Mouse (Mus musculus) forebrain, postnatal 0 days (tissue): ENCODE results near the gene Saa4. TPM values are rescaled to one million over a fixed set of nuclear protein-coding genes. Genes with fewer than 3 reads are reported as not detected.
"Not testable (repeated sequence)": the region's sequence is repeated elsewhere in the genome, so short reads cannot be mapped to it uniquely, and the experiment has no call there.

ENCODE experiments used
- ATAC-seq: fragments of 200-750 bp; cut with Nextera tagmentation; 2 replicates; pipeline ENCODE4 v1.8.0; 2017; ENCODE audit warnings: mild to moderate bottlenecking, moderate library complexity
- DNase-seq: peaks from one replicate; pipeline ENCODE4 v3.0.0-alpha.2; 2015
- H3K27ac ChIP-seq: fragments of 300-500 bp; sonication (generic); 2 replicates; pipeline ENCODE4 v1.5.1; 2014; ENCODE audit warnings: low read depth, mild to moderate bottlenecking, antibody characterized with exemption, low read length, moderate library complexity, mixed read lengths
- H3K27me3 ChIP-seq: fragments of 300-500 bp; sonication (generic); 2 replicates; pipeline ENCODE4 v1.6.1; 2014; ENCODE audit warnings: mild to moderate bottlenecking, low read length, mixed read lengths; ENCODE audit not compliant: insufficient read depth
- H3K36me3 ChIP-seq: fragments of 300-500 bp; sonication (generic); 2 replicates; pipeline ENCODE4 v1.6.1; 2014; ENCODE audit warnings: mild to moderate bottlenecking, moderate library complexity; ENCODE audit not compliant: insufficient read depth
- H3K4me1 ChIP-seq: fragments of 300-500 bp; sonication (generic); 2 replicates; pipeline ENCODE4 v1.6.1; 2014; ENCODE audit warnings: antibody characterized with exemption; ENCODE audit not compliant: insufficient read depth
- H3K4me2 ChIP-seq: fragments of 300-500 bp; sonication (generic); 2 replicates; pipeline ENCODE4 v1.6.1; 2014; ENCODE audit warnings: low read depth, mild to moderate bottlenecking, moderate library complexity
- H3K4me3 ChIP-seq: fragments of 300-500 bp; sonication (generic); 2 replicates; pipeline ENCODE4 v1.5.1; 2014; ENCODE audit warnings: low read depth, low read length, mixed read lengths
- H3K9ac ChIP-seq: fragments of 300-500 bp; sonication (generic); 2 replicates; pipeline ENCODE4 v1.6.1; 2014; ENCODE audit warnings: mild to moderate bottlenecking
- H3K9me3 ChIP-seq: fragments of 300-500 bp; sonication (generic); 2 replicates; pipeline ENCODE4 v1.6.1; 2016; ENCODE audit warnings: low read length
- CTCF ChIP-seq: sonication (generic); IDR thresholded peaks from 2 replicates; pipeline ENCODE4 v1.5.1; 2016; ENCODE audit warnings: antibody characterized with exemption, control low read depth, low read depth
- WGBS: fragments of 180-500 bp; shearing (Covaris S2); extraction: QIAGEN DNeasy Blood & Tissue Kit; methylation state at CpG from one replicate; pipeline ENCODE4 v1.1.7; 2014; 5-methylcytosine and 5-hydroxymethylcytosine counted together
- polyA plus RNA-seq: library from polyadenylated mRNA; unstranded; fragments of >200 nt; fragmentation: Nextera tagmentation; extraction: Ambion mirVana; gene quantifications from 2 replicates; pipeline ENCODE4 v1.2.1, GENCODE M21; 2015
- total RNA-seq: library from RNA; depleted of rRNA; stranded (reverse); fragments of >200 nt; gene quantifications from 2 replicates; pipeline ENCODE4 v1.2.3, GENCODE M21; 2014

Gene Saa4
- total and polyA plus RNA-seq, 2 experiments from 2014 or later, result not detected

GRCm38 (mm10) chr7:46751490-46751889 lies 19.1 kb upstream of the Saa4 start, which contains the start of gene Saa2:
Saa2 (plus strand) TSS chr7:46751790.
- DNase-seq, result no peak
- H3K36me3 ChIP-seq, result no peaks in the 10 kb centered on the region

GRCm38 (mm10) chr7:46748459-46748858 lies 16.1 kb upstream of the Saa4 start:
- H3K36me3 ChIP-seq, result no peaks in the 10 kb centered on the region
- H3K9ac ChIP-seq, result no peak overlapping the region
- H3K4me3 ChIP-seq, result no peak overlapping the region
- ATAC-seq (no peak), DNase-seq (no peak)
- no peaks in the 10 kb centered on the region for H3K9me3 ChIP-seq
- H3K4me2 ChIP-seq, result no peak overlapping the region
- no peaks in the 10 kb centered on the region for H3K27me3 ChIP-seq
- 31% methylated on average over 3 of the region's 3 CpGs for WGBS
- no peak overlapping the region for H3K27ac ChIP-seq
- H3K4me1 ChIP-seq, result no peaks in the 10 kb centered on the region
- TF ChIP-seq CTCF, result no peak

More at GRCm38 (mm10) chr7:46751490-46751889, 19.1 kb upstream of the Saa4 start, which contains the start of gene Saa2:
- H3K4me2 ChIP-seq, result no peak within 1 kb of the TSS
- 76% methylated on average over 3 of the region's 3 CpGs for WGBS
- no peak for TF ChIP-seq CTCF
- H3K9me3 ChIP-seq, result no peaks in the 10 kb centered on the region
- H3K4me3 ChIP-seq, result no peak within 1 kb of the TSS
- H3K9ac ChIP-seq, result no peak within 1 kb of the TSS
- no peaks in the 10 kb centered on the region for H3K4me1 ChIP-seq
- H3K27ac ChIP-seq, result no peak within 1 kb of the TSS
- no peak for ATAC-seq
- no peaks in the 10 kb centered on the region for H3K27me3 ChIP-seq

DNA sequence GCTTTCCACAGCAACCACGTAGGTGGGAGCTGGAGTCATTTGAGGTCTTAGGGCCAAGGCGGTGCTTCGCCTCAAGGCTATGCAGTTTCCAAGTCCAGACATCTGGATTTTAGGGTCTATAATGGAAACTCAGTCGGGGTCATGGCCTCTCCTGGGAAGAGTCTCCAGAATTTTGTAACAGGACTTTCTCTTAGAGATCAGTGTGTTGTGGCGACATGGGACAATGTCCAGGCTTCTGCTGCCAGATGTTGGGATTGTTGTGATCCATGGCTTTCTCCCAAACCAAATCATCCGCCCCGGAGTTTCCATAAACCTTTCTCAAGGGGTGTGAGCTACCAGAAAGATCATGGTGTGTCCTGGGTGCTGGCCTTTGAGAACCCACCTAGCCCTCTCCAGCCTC lies 14.0 kb upstream of the Saa4 start:
- no peak for ATAC-seq
- TF ChIP-seq CTCF, result no peak
- Histone ChIP-seq H3K4me1 (no peaks in the 10 kb centered on the region), H3K27ac (no peak overlapping the region), H3K4me2 (no peak overlapping the region), H3K4me3 (no peak overlapping the region), H3K27me3 (no peaks in the 10 kb centered on the region), H3K9me3 (no peaks in the 10 kb centered on the region), H3K36me3 (no peaks in the 10 kb centered on the region), H3K9ac (no peak overlapping the region)
- WGBS, result 90% methylated on average over 7 of the region's 7 CpGs
- DNase-seq, result no peak

GRCm38 (mm10) chr7:46745816-46746215 lies 13.4 kb upstream of the Saa4 start:
- no peak overlapping the region for H3K4me3 ChIP-seq
- H3K9ac ChIP-seq, result no peak overlapping the region
- H3K27ac ChIP-seq, result no peak overlapping the region
- WGBS, result 78% methylated on average over 3 of the region's 3 CpGs
- no peak for DNase-seq
- H3K27me3 ChIP-seq, result no peaks in the 10 kb centered on the region
- ATAC-seq, result no peak
- no peaks in the 10 kb centered on the region for H3K4me1 ChIP-seq
- no peaks in the 10 kb centered on the region for H3K36me3 ChIP-seq
- H3K9me3 ChIP-seq, result no peaks in the 10 kb centered on the region
- no peak overlapping the region for H3K4me2 ChIP-seq
- TF ChIP-seq CTCF, result no peak

- H3K9ac ChIP-seq, H3K4me1 ChIP-seq, H3K4me3 ChIP-seq, H3K27ac ChIP-seq, ATAC-seq, DNase-seq, H3K36me3 ChIP-seq, H3K27me3 ChIP-seq, H3K9me3 ChIP-seq, H3K4me2 ChIP-seq: not testable (repeated sequence)
- 71% methylated on average over 3 of the region's 3 CpGs for WGBS
Observed at GRCm38 (mm10) chr7:46742880-46743279, 10.5 kb upstream of the Saa4 start, which contains the start of gene Saa1. Saa1 (minus strand) TSS chr7:46742980.

DNA sequence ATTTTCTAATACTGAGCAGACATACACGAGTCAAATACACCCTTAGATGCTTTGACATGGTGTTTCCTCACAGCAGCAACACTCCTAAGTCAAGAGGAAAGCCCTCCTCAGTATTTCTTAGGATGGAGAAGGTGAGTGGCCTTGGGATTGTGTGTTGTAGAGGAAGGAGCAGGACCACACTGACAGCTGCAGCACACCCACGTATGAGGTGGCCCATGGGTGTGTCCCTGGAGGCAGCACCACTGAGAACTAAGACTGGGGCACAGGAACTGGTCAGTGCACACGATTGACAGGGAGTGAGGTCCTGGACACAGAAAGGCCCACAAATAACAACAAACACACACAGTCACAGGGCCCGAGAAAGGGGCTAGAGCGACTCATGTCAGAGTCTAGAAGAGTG lies 7.6 kb upstream of the Saa4 start:
- not testable (repeated sequence) for H3K4me3 ChIP-seq, H3K9ac ChIP-seq, H3K4me2 ChIP-seq, ATAC-seq, H3K27ac ChIP-seq, H3K9me3 ChIP-seq, H3K36me3 ChIP-seq, H3K4me1 ChIP-seq, H3K27me3 ChIP-seq, DNase-seq
- 82% methylated on average over 5 of the region's 5 CpGs for WGBS

DNA sequence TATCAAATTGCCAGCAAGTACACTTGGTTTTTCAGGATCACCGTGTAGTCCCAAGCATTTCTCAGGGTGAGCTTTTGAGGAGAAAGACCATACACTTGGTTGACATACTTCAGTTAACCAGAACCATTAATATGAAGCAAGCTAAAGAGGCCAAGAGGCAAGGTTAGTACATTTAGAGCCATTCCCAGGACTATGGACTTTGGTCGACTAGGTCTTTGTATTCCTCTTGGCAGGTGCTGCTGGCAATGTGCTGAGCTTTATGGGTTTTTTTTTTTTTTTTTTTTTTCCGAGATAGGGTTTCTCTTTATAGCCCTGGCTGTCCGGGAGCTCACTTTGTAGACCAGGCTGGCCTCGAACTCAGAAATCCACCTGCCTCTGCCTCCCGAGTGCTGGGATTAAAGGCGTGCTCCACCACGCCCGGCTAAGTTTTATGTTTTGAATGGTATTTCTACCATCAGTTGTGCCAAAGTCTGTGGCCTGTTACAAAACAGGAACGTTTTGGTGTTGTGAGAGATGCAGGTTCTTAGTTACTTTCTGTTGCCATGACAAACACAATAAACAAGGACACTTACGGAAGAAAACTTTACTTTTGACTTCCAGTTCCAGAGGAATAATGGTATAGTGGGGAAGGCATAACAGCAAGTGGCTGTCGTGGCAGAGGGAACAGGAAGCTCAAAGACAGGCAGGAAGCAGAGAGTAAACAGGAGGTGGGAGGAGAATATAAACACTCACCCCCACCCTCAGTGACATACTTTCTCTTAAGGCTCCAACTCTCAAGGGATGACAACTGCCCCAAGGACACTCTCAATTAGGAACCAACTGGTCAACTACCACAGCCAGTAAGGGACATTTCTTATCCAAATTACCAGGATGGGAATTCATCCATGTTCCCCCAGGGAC lies 6.4 kb upstream of the Saa4 start:
- H3K9ac ChIP-seq, result no peak overlapping the region
- no peaks in the 10 kb centered on the region for H3K4me1 ChIP-seq
- 82% methylated on average over 12 of the region's 12 CpGs for WGBS
- no peak overlapping the region for H3K27ac ChIP-seq
- H3K4me3 ChIP-seq, result no peak overlapping the region
- DNase-seq, result no peak
- TF ChIP-seq CTCF, result no peak
- no peak overlapping the region for H3K4me2 ChIP-seq
- no peaks in the 10 kb centered on the region for H3K9me3 ChIP-seq
- H3K36me3 ChIP-seq, result no peaks in the 10 kb centered on the region
- no peak for ATAC-seq
- H3K27me3 ChIP-seq, result no peaks in the 10 kb centered on the region
